Mouse (Mus musculus) midbrain, embryonic 16.5 days (tissue): ENCODE results near the gene Rpap1. TPM values are rescaled to one million over a fixed set of nuclear protein-coding genes. Genes with fewer than 3 reads are reported as not detected.

ENCODE experiments used
- ATAC-seq: fragments of 200-750 bp; cut with Nextera tagmentation; 2 replicates; pipeline ENCODE4 v1.8.0; 2017; ENCODE audit warnings: moderate TSS enrichment
- H3K27ac ChIP-seq: fragments of 300-500 bp; sonication (generic); 2 replicates; pipeline ENCODE4 v1.5.1; 2014; ENCODE audit warnings: mild to moderate bottlenecking, low read length, mixed read lengths
- H3K27me3 ChIP-seq: fragments of 300-500 bp; sonication (generic); 2 replicates; pipeline ENCODE4 v1.6.1; 2014; ENCODE audit warnings: low read depth, low read length, mixed read lengths; ENCODE audit not compliant: control insufficient read depth, insufficient read depth
- H3K36me3 ChIP-seq: fragments of 300-500 bp; sonication (generic); 2 replicates; pipeline ENCODE4 v1.6.1; 2014; ENCODE audit warnings: mild to moderate bottlenecking, low read length, moderate library complexity, mixed read lengths; ENCODE audit not compliant: control insufficient read depth, insufficient read depth
- H3K4me1 ChIP-seq: fragments of 300-500 bp; sonication (generic); 2 replicates; pipeline ENCODE4 v1.6.1; 2014; ENCODE audit warnings: mild to moderate bottlenecking, low read length, mixed read lengths; ENCODE audit not compliant: control insufficient read depth, insufficient read depth
- H3K4me2 ChIP-seq: fragments of 300-500 bp; sonication (generic); 2 replicates; pipeline ENCODE4 v1.6.1; 2014; ENCODE audit warnings: mild to moderate bottlenecking, low read length, mixed read lengths
- H3K4me3 ChIP-seq: fragments of 300-500 bp; sonication (generic); 2 replicates; pipeline ENCODE4 v1.5.1; 2014; ENCODE audit warnings: low read depth, mild to moderate bottlenecking, low read length, moderate library complexity, mixed read lengths
- H3K9ac ChIP-seq: fragments of 300-500 bp; sonication (generic); 2 replicates; pipeline ENCODE4 v1.6.1; 2014; ENCODE audit warnings: low read depth, low read length, mixed read lengths
- H3K9me3 ChIP-seq: fragments of 300-500 bp; sonication (generic); replicated peaks from 2 replicates; pipeline ENCODE4 v1.6.1; 2014; ENCODE audit warnings: mild to moderate bottlenecking, low read length, mixed read lengths; ENCODE audit not compliant: control insufficient read depth, poor library complexity, severe bottlenecking
- WGBS: fragments of 180-500 bp; shearing (Covaris S2); extraction: QIAGEN DNeasy Blood & Tissue Kit; methylation state at CpG from one replicate; pipeline ENCODE4 v1.1.7; 2014; 5-methylcytosine and 5-hydroxymethylcytosine counted together
- polyA plus RNA-seq: library from polyadenylated mRNA; unstranded; fragments of >200 nt; fragmentation: Nextera tagmentation; extraction: Ambion mirVana; gene quantifications from 2 replicates; pipeline ENCODE4 v1.2.1, GENCODE M21; 2015

The Rpap1 gene
- polyA plus RNA-seq, 1 experiment from 2014 or later: 16.9 TPM

- ATAC-seq: no peak
- H3K9ac ChIP-seq: no peak overlapping the region
- H3K4me1 ChIP-seq: no peaks in the 10 kb centered on the region
- H3K4me3 ChIP-seq: no peak overlapping the region
- H3K36me3 ChIP-seq: peaks cover 51% of the 10 kb centered on the region
- no peak overlapping the region for H3K27ac ChIP-seq
- WGBS: 90% methylated on average over 6 of the region's 6 CpGs
- no peaks in the 10 kb centered on the region for H3K9me3 ChIP-seq
- H3K4me2 ChIP-seq: no peak overlapping the region
- no peaks in the 10 kb centered on the region for H3K27me3 ChIP-seq
These were observed 20.1 kb downstream of the Rpap1 start for GRCm38 (mm10) chr2:119767246-119767645.

- Histone ChIP-seq H3K4me1 (no peaks in the 10 kb centered on the region; the same call in 1 of the 2 replicates), H3K36me3 (peaks cover 21% of the 10 kb centered on the region), H3K4me3 (no peak overlapping the region), H3K9me3 (no peaks in the 10 kb centered on the region), H3K4me2 (no peak overlapping the region), H3K9ac (no peak overlapping the region), H3K27me3 (peaks cover 14% of the 10 kb centered on the region), H3K27ac (no peak overlapping the region)
- ATAC-seq: no peak
- 71% methylated on average over 4 of the region's 4 CpGs for WGBS
These were observed 23.4 kb downstream of the Rpap1 start for GRCm38 (mm10) chr2:119763924-119764323.

- no peak for ATAC-seq
- Histone ChIP-seq H3K4me2 (no peak overlapping the region), H3K27ac (no peak overlapping the region), H3K9me3 (no peaks in the 10 kb centered on the region), H3K9ac (no peak overlapping the region), H3K27me3 (peaks cover 24% of the 10 kb centered on the region), H3K36me3 (peaks cover 14% of the 10 kb centered on the region; the same call in 1 of the 2 replicates), H3K4me3 (no peak overlapping the region), H3K4me1 (peaks cover 7% of the 10 kb centered on the region; the same call in 1 of the 2 replicates)
- WGBS: 73% methylated on average over 1 of the region's 1 CpGs
These were observed 25.1 kb downstream of the Rpap1 start for GRCm38 (mm10) chr2:119762276-119762675.

- no peak for ATAC-seq
- H3K9ac ChIP-seq: no peak within 1 kb of the TSS
- peaks cover 7% of the 10 kb centered on the region; the same call in 1 of the 2 replicates for H3K4me1 ChIP-seq
- H3K27me3 ChIP-seq: peaks cover 26% of the 10 kb centered on the region
- no peaks in the 10 kb centered on the region for H3K9me3 ChIP-seq
- no peak within 1 kb of the TSS for H3K4me3 ChIP-seq
- 22% methylated on average over 9 of the region's 9 CpGs for WGBS
- H3K4me2 ChIP-seq: no peak within 1 kb of the TSS
- peaks cover 10% of the 10 kb centered on the region; the same call in 1 of the 2 replicates for H3K36me3 ChIP-seq
- H3K27ac ChIP-seq: no peak within 1 kb of the TSS
These were observed 27.1 kb downstream of the Rpap1 start, which contains the start of gene Ltk for GRCm38 (mm10) chr2:119760251-119760650. Gene Ltk, minus strand, starts transcription at chr2:119760431.

- H3K9ac ChIP-seq: no peak overlapping the region
- ATAC-seq: peak; percentile 9; the same call in 1 of the 2 replicates
- no peaks in the 10 kb centered on the region for H3K9me3 ChIP-seq
- H3K4me3 ChIP-seq: peak overlapping the region; percentile 67
- H3K27ac ChIP-seq: no peak overlapping the region
- 0 out of 2 replicates have a peak, but pooled peaks cover 5% of the 10 kb centered on the region for H3K36me3 ChIP-seq
- 6% methylated on average over 44 of the region's 44 CpGs for WGBS
- H3K4me1 ChIP-seq: peaks cover 7% of the 10 kb centered on the region; the same call in 1 of the 2 replicates
- H3K27me3 ChIP-seq: peaks cover 26% of the 10 kb centered on the region
- H3K4me2 ChIP-seq: peak overlapping the region; percentile 99
These were observed 28.2 kb downstream of the Rpap1 start for GRCm38 (mm10) chr2:119758844-119759835.

GRCm38 (mm10) chr2:119758101-119758843 is 29.1 kb downstream of the Rpap1 start:
- H3K4me1 ChIP-seq: peaks cover 7% of the 10 kb centered on the region; the same call in 1 of the 2 replicates
- no peaks in the 10 kb centered on the region for H3K9me3 ChIP-seq
- ATAC-seq: peak; percentile 55
- peaks cover 26% of the 10 kb centered on the region for H3K27me3 ChIP-seq
- H3K27ac ChIP-seq: no peak overlapping the region
- peak overlapping the region; percentile 67 for H3K4me3 ChIP-seq
- peak overlapping the region; percentile 99 for H3K4me2 ChIP-seq
- H3K9ac ChIP-seq: peak overlapping the region; percentile 77
- no peaks in the 10 kb centered on the region for H3K36me3 ChIP-seq
- 1% methylated on average over 58 of the region's 77 CpGs for WGBS

- peak; percentile 73 for ATAC-seq
- Histone ChIP-seq H3K9ac (peak overlapping the region; percentile 77), H3K4me3 (peak overlapping the region; percentile 67), H3K27me3 (peaks cover 26% of the 10 kb centered on the region), H3K36me3 (no peaks in the 10 kb centered on the region), H3K27ac (no peak overlapping the region), H3K4me2 (peak overlapping the region; percentile 99), H3K4me1 (peaks cover 7% of the 10 kb centered on the region; the same call in 1 of the 2 replicates), H3K9me3 (no peaks in the 10 kb centered on the region)
- WGBS: 1% methylated on average over 31 of the region's 31 CpGs
These were observed 29.7 kb downstream of the Rpap1 start for GRCm38 (mm10) chr2:119757601-119758100.

- peaks cover 4% of the 10 kb centered on the region for H3K4me1 ChIP-seq
- H3K27ac ChIP-seq: no peak overlapping the region
- H3K4me2 ChIP-seq: no peak overlapping the region
- H3K36me3 ChIP-seq: no peaks in the 10 kb centered on the region
- H3K9me3 ChIP-seq: no peaks in the 10 kb centered on the region
- peaks cover 11% of the 10 kb centered on the region for H3K27me3 ChIP-seq
- no peak overlapping the region for H3K9ac ChIP-seq
- ATAC-seq: no peak
- WGBS: 78% methylated on average over 13 of the region's 13 CpGs
- no peak overlapping the region for H3K4me3 ChIP-seq
These were observed 38.1 kb downstream of the Rpap1 start for GRCm38 (mm10) chr2:119749260-119749659.
